Mouse (Mus musculus): ENCODE measurements around the gene Sgms1. TPM values are rescaled to one million over a fixed set of nuclear protein-coding genes. Genes with fewer than 3 reads are reported as not detected.

The Sgms1 gene
- total and polyA plus RNA-seq, 2 experiments from 2014 or later: 21.3 to 28.4 TPM

DNA sequence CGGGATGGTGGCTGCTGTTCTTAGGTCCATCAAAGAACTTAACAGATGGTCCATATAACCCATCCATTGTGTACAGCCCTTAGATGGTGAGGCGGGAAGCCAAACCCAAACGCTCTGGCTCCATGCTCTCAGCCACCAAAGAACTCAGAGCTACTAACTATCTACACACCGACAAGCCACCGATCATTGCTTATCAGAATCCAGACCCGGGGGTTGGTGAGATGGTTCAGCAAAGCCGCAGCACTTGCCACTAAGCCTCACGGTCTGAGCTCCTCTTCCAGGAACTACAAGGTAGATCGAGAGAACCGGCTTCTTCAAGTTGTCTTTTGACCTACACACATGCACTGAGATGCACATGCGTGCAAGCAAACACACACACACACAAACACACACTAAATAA lies 8.8 kb downstream of the Sgms1 start:
- DNase-seq (ENCODE audit: low spot score) (no peak), ATAC-seq (ENCODE audit: low FRiP score) (no peak)
- no peak overlapping the region for H3K27ac ChIP-seq (ENCODE audit: low read depth, low read length)
- no peak overlapping the region for H3K4me3 ChIP-seq (ENCODE audit: low read depth, low read length)
- H3K9me3 ChIP-seq (ENCODE audit: low read length): no peaks in the 10 kb centered on the region
- WGBS: 98% methylated on average over 11 of the region's 11 CpGs
- H3K36me3 ChIP-seq (ENCODE audit: insufficient read depth, low read length): no peaks in the 10 kb centered on the region
- no peak overlapping the region for H3K9ac ChIP-seq (replicated peaks; ENCODE audit: low read length, poor library complexity, severe bottlenecking)
- H3K4me2 ChIP-seq (ENCODE audit: low read depth, low read length, poor library complexity, severe bottlenecking): no peak overlapping the region
- H3K4me1 ChIP-seq (ENCODE audit: insufficient read depth, low read length): no peaks in the 10 kb centered on the region
- TF ChIP-seq CTCF (IDR thresholded peaks at IDR 0.05): no peak
- no peaks in the 10 kb centered on the region for H3K27me3 ChIP-seq (ENCODE audit: insufficient read depth, low read length)

DNA sequence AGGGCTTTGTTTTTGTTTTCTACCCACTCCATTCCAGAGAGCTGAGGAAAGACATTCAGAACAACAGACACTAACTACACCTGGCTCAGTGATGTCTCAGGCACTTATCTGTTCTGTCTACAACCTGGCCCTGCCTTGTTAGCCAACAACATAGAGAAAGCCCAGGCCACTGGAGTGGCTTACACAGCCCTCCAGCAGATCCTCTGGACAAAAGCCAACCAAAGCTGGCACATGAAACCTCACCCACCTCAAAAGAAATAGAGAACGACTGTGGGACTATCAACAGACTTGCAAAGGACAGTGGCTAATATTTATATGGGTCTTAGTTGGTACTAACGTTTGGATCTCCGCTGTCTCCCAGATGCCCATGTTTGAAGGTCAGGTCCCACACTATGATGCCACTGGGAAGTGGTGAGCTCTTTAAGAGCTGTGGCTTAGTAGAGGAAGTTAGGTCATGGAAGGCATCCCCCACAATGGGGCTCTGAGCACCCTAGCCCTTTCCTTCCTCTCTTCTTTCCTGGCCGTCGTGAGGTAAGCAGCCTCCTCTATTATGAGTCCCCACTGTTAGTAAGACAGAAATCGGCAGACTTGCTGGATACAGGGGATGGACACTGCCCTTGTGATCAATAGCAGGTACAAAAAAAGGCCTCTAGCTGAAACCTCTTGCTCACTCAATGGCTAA lies 10.1 kb downstream of the Sgms1 start:
- no peak overlapping the region for H3K9ac ChIP-seq (replicated peaks; ENCODE audit: low read length, poor library complexity, severe bottlenecking)
- no peaks in the 10 kb centered on the region for H3K4me1 ChIP-seq (ENCODE audit: insufficient read depth, low read length)
- H3K9me3 ChIP-seq (ENCODE audit: low read length): no peaks in the 10 kb centered on the region
- ATAC-seq (ENCODE audit: low FRiP score): no peak
- no peaks in the 10 kb centered on the region for H3K27me3 ChIP-seq (ENCODE audit: insufficient read depth, low read length)
- H3K4me2 ChIP-seq (ENCODE audit: low read depth, low read length, poor library complexity, severe bottlenecking): no peak overlapping the region
- no peak for DNase-seq (ENCODE audit: low spot score)
- no peak overlapping the region for H3K4me3 ChIP-seq (ENCODE audit: low read depth, low read length)
- WGBS: 85% methylated on average over 6 of the region's 6 CpGs
- H3K27ac ChIP-seq (ENCODE audit: low read depth, low read length): no peak overlapping the region
- no peak for TF ChIP-seq CTCF (IDR thresholded peaks at IDR 0.05)
- no peaks in the 10 kb centered on the region for H3K36me3 ChIP-seq (ENCODE audit: insufficient read depth, low read length)

DNA sequence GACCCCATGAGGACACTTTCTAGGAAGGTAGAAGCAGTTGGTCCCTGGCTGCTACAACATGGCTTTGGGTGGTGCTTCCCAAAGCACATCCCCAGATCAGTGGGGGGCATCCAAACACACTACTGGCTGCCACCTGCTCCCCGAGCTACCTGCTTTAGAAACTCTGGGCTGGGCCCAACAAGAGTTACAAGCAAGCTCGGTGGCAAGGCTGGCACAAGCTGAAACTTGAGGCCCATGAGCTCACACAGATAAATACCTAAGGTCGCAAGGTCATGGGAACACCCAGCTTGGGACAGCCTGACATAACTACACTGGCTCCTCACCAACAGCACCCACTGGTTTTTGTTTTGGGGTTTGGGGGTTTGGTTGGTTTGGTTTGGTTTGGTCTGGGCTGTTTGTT lies 10.9 kb downstream of the Sgms1 start:
- WGBS: 78% methylated on average over 3 of the region's 3 CpGs
- Histone ChIP-seq H3K9me3 (ENCODE audit: low read length) (no peaks in the 10 kb centered on the region), H3K4me1 (ENCODE audit: insufficient read depth, low read length) (no peaks in the 10 kb centered on the region), H3K4me3 (ENCODE audit: low read depth, low read length) (no peak overlapping the region), H3K27ac (ENCODE audit: low read depth, low read length) (no peak overlapping the region), H3K9ac (replicated peaks; ENCODE audit: low read length, poor library complexity, severe bottlenecking) (no peak overlapping the region), H3K4me2 (ENCODE audit: low read depth, low read length, poor library complexity, severe bottlenecking) (no peak overlapping the region), H3K36me3 (ENCODE audit: insufficient read depth, low read length) (no peaks in the 10 kb centered on the region), H3K27me3 (ENCODE audit: insufficient read depth, low read length) (no peaks in the 10 kb centered on the region)
- no peak for DNase-seq (ENCODE audit: low spot score)
- ATAC-seq (ENCODE audit: low FRiP score): no peak
- no peak for TF ChIP-seq CTCF (IDR thresholded peaks at IDR 0.05)

DNA sequence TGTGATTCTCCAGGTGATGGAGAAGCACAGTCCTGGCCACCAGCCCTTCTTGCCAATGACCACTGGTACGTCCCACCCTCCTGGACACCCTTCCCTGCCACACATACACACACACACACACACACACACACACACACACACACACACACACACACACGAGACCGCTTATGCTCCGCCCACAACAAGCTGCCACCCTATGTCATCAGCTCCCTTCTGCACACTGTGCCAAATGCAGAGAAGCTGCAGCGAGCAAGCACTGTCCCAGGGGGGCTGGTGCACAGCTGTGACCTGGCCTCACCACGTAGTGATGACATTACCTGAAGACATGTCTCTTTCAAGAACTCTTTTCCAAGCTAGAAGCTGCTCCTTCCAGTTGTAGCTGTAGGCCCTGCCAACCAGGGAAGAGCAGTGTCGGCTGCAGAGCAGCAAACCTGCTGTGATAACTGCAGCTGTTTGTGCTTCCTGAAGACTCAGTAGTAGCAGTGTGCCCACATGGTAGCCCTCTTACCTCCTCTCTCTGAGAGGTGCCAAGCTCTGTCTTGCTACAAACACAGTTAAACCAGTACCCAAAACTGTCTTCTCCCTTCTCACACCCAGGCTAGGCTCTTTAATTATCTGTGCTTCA lies 11.7 kb downstream of the Sgms1 start:
- Histone ChIP-seq H3K36me3 (ENCODE audit: insufficient read depth, low read length) (no peaks in the 10 kb centered on the region), H3K9me3 (ENCODE audit: low read length) (no peaks in the 10 kb centered on the region), H3K4me3 (ENCODE audit: low read depth, low read length) (no peak overlapping the region), H3K27me3 (ENCODE audit: insufficient read depth, low read length) (no peaks in the 10 kb centered on the region), H3K9ac (replicated peaks; ENCODE audit: low read length, poor library complexity, severe bottlenecking) (0 out of 2 replicates have a peak overlapping the region, but pooled peaks have one; percentile 8), H3K4me1 (ENCODE audit: insufficient read depth, low read length) (no peaks in the 10 kb centered on the region), H3K4me2 (ENCODE audit: low read depth, low read length, poor library complexity, severe bottlenecking) (no peak overlapping the region), H3K27ac (ENCODE audit: low read depth, low read length) (no peak overlapping the region)
- DNase-seq (ENCODE audit: low spot score): no peak
- TF ChIP-seq CTCF (IDR thresholded peaks at IDR 0.05): no peak
- 62% methylated on average over 7 of the region's 7 CpGs for WGBS
- ATAC-seq (ENCODE audit: low FRiP score): peak; percentile 75

DNA sequence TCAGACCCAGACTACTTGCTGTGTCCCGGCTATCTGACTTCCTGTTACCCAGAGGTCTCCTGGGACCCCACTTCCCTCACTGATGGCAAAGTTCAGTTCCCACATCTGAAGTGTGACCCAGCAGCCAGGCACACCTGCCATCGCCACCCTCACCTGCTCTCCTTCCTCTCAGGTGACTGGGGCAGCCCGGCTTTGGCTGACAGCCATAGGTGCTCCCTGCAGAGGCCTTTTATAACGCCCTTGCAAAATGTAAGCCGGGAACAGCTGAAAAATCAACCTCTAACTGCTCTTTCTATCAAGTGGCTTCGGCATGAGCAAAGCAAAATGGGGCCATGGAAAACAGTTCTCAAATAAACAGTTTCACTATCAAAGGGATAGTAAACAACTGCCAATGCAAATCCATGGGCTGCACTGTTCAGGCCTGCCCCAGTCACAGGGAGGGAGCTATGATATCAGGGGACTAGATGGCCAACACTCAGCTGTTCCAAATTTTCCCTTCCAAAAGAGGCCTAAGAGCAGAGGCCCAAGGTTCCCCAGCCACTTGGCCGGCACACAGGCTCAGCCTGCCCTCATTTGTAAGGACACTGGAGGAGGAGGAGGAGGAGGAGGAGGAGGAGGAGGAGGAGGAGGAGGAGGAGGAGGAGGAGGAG lies 12.5 kb downstream of the Sgms1 start:
- no peak overlapping the region for H3K4me2 ChIP-seq (ENCODE audit: low read depth, low read length, poor library complexity, severe bottlenecking)
- no peak overlapping the region for H3K27ac ChIP-seq (ENCODE audit: low read depth, low read length)
- DNase-seq (ENCODE audit: low spot score) (no peak), ATAC-seq (ENCODE audit: low FRiP score) (no peak)
- H3K4me3 ChIP-seq (ENCODE audit: low read depth, low read length): no peak overlapping the region
- no peaks in the 10 kb centered on the region for H3K27me3 ChIP-seq (ENCODE audit: insufficient read depth, low read length)
- WGBS: 65% methylated on average over 6 of the region's 7 CpGs
- H3K36me3 ChIP-seq (ENCODE audit: insufficient read depth, low read length): no peaks in the 10 kb centered on the region
- no peaks in the 10 kb centered on the region for H3K4me1 ChIP-seq (ENCODE audit: insufficient read depth, low read length)
- no peak for TF ChIP-seq CTCF (IDR thresholded peaks at IDR 0.05)
- no peak overlapping the region for H3K9ac ChIP-seq (replicated peaks; ENCODE audit: low read length, poor library complexity, severe bottlenecking)
- no peaks in the 10 kb centered on the region for H3K9me3 ChIP-seq (ENCODE audit: low read length)

DNA sequence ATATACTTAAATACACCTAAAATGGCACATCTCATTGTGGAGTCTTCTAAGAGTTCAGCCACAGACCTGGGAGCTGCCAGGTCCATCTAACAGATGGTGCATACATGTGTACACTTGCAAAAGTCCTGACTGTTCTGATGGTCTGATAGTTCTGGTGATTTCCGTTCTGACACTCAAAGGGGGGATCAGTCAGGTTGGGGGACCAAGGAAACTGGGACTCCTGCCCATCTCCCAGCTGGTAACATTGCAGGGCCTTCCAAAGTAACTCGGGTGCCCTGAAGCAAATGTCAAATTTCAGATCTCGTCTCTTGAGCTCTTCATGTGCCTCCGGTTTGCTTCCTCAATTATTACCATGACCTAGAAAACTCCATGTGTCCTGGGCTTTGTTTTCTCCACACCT lies 13.5 kb downstream of the Sgms1 start:
- WGBS: 79% methylated on average over 4 of the region's 4 CpGs
- H3K36me3 ChIP-seq (ENCODE audit: insufficient read depth, low read length): no peaks in the 10 kb centered on the region
- no peak overlapping the region for H3K27ac ChIP-seq (ENCODE audit: low read depth, low read length)
- no peak for DNase-seq (ENCODE audit: low spot score)
- H3K4me2 ChIP-seq (ENCODE audit: low read depth, low read length, poor library complexity, severe bottlenecking): no peak overlapping the region
- H3K4me3 ChIP-seq (ENCODE audit: low read depth, low read length): no peak overlapping the region
- TF ChIP-seq CTCF (IDR thresholded peaks at IDR 0.05): no peak
- no peaks in the 10 kb centered on the region for H3K4me1 ChIP-seq (ENCODE audit: insufficient read depth, low read length)
- no peak overlapping the region for H3K9ac ChIP-seq (replicated peaks; ENCODE audit: low read length, poor library complexity, severe bottlenecking)
- no peaks in the 10 kb centered on the region for H3K27me3 ChIP-seq (ENCODE audit: insufficient read depth, low read length)
- no peaks in the 10 kb centered on the region for H3K9me3 ChIP-seq (ENCODE audit: low read length)
- ATAC-seq (ENCODE audit: low FRiP score): no peak

Data from midbrain, postnatal 0 days (tissue).